Mouse (Mus musculus): ENCODE measurements around the gene Gm3448. TPM values are rescaled to one million over a fixed set of nuclear protein-coding genes. Genes with fewer than 3 reads are reported as not detected.
"Not testable (repeated sequence)": the region's sequence is repeated elsewhere in the genome, so short reads cannot be mapped to it uniquely, and the experiment has no call there.

Gene Gm3448
- polyA plus RNA-seq, 1 experiment from 2014 or later, result 5.4 TPM

- TF ChIP-seq EP300 (IDR thresholded peaks at IDR 0.05; ENCODE audit: low read depth) (no peak), CTCF (IDR thresholded peaks at IDR 0.05; ENCODE audit: low read depth) (peak; percentile 79)
- WGBS (ENCODE audit: insufficient replicate concordance), result 44% methylated on average over 13 of the region's 13 CpGs
- Histone ChIP-seq H3K4me1 (ENCODE audit: insufficient read depth) (peaks cover 12% of the 10 kb centered on the region; the same call in 1 of the 2 replicates), H3K4me2 (ENCODE audit: low read depth, low read length) (no peak overlapping the region), H3K36me3 (replicated peaks; ENCODE audit: insufficient read depth, low read length) (peaks cover 22% of the 10 kb centered on the region), H3K9ac (replicated peaks) (no peak overlapping the region), H3K9me3 (ENCODE audit: low read length) (no peaks in the 10 kb centered on the region), H3K27ac (ENCODE audit: low read depth) (no peak overlapping the region), H3K4me3 (ENCODE audit: low read depth, low read length) (no peak overlapping the region), H3K27me3 (ENCODE audit: insufficient read depth, low read length) (no peaks in the 10 kb centered on the region)
- DNase-seq, result peak; percentile 60
- ATAC-seq, result peak; percentile 46; the same call in 1 of the 2 replicates
Measured at GRCm38 (mm10) chr17:15065391-15066024, 24.2 kb upstream of the Gm3448 start.

GRCm38 (mm10) chr17:15060356-15060755 lies 19.0 kb upstream of the Gm3448 start:
- DNase-seq (no peak), ATAC-seq (no peak)
- WGBS (ENCODE audit: insufficient replicate concordance), result 83% methylated on average over 6 of the region's 6 CpGs
- peaks cover 52% of the 10 kb centered on the region for H3K36me3 ChIP-seq (replicated peaks; ENCODE audit: insufficient read depth, low read length)
- H3K4me2 ChIP-seq (ENCODE audit: low read depth, low read length), result no peak overlapping the region
- no peak overlapping the region for H3K9ac ChIP-seq (replicated peaks)
- no peak overlapping the region for H3K27ac ChIP-seq (ENCODE audit: low read depth)
- H3K9me3 ChIP-seq (ENCODE audit: low read length), result no peaks in the 10 kb centered on the region
- no peaks in the 10 kb centered on the region for H3K4me1 ChIP-seq (ENCODE audit: insufficient read depth)
- H3K27me3 ChIP-seq (ENCODE audit: insufficient read depth, low read length), result no peaks in the 10 kb centered on the region
- no peak overlapping the region for H3K4me3 ChIP-seq (ENCODE audit: low read depth, low read length)
- TF ChIP-seq CTCF (IDR thresholded peaks at IDR 0.05; ENCODE audit: low read depth) (no peak), EP300 (IDR thresholded peaks at IDR 0.05; ENCODE audit: low read depth) (no peak)

GRCm38 (mm10) chr17:15059646-15060045 lies 18.3 kb upstream of the Gm3448 start:
- Histone ChIP-seq H3K9me3 (ENCODE audit: low read length) (no peaks in the 10 kb centered on the region), H3K27me3 (ENCODE audit: insufficient read depth, low read length) (no peaks in the 10 kb centered on the region), H3K27ac (ENCODE audit: low read depth) (no peak overlapping the region), H3K36me3 (replicated peaks; ENCODE audit: insufficient read depth, low read length) (peaks cover 49% of the 10 kb centered on the region), H3K4me1 (ENCODE audit: insufficient read depth) (no peaks in the 10 kb centered on the region), H3K9ac (replicated peaks) (no peak overlapping the region), H3K4me3 (ENCODE audit: low read depth, low read length) (no peak overlapping the region), H3K4me2 (ENCODE audit: low read depth, low read length) (no peak overlapping the region)
- no peak for ATAC-seq
- no peak for DNase-seq
- 93% methylated on average over 14 of the region's 14 CpGs for WGBS (ENCODE audit: insufficient replicate concordance)
- no peak for TF ChIP-seq EP300 (IDR thresholded peaks at IDR 0.05; ENCODE audit: low read depth)
- TF ChIP-seq CTCF (IDR thresholded peaks at IDR 0.05; ENCODE audit: low read depth), result no peak

- no peak overlapping the region for H3K9ac ChIP-seq (replicated peaks)
- H3K9me3 ChIP-seq (ENCODE audit: low read length), result no peaks in the 10 kb centered on the region
- 71% methylated on average over 5 of the region's 5 CpGs for WGBS (ENCODE audit: insufficient replicate concordance)
- DNase-seq (no peak), ATAC-seq (peak; percentile 20; the same call in 1 of the 2 replicates)
- no peak overlapping the region for H3K27ac ChIP-seq (ENCODE audit: low read depth)
- no peaks in the 10 kb centered on the region for H3K27me3 ChIP-seq (ENCODE audit: insufficient read depth, low read length)
- H3K4me2 ChIP-seq (ENCODE audit: low read depth, low read length), result no peak overlapping the region
- H3K36me3 ChIP-seq (replicated peaks; ENCODE audit: insufficient read depth, low read length), result peaks cover 48% of the 10 kb centered on the region
- H3K4me1 ChIP-seq (ENCODE audit: insufficient read depth), result no peaks in the 10 kb centered on the region
- no peak overlapping the region for H3K4me3 ChIP-seq (ENCODE audit: low read depth, low read length)
- TF ChIP-seq CTCF (IDR thresholded peaks at IDR 0.05; ENCODE audit: low read depth) (no peak), EP300 (IDR thresholded peaks at IDR 0.05; ENCODE audit: low read depth) (no peak)
Measured at GRCm38 (mm10) chr17:15058161-15058591, 16.8 kb upstream of the Gm3448 start.

GRCm38 (mm10) chr17:15055925-15056324 lies 14.6 kb upstream of the Gm3448 start:
- H3K36me3 ChIP-seq (replicated peaks; ENCODE audit: insufficient read depth, low read length), result peaks cover 33% of the 10 kb centered on the region
- H3K4me2 ChIP-seq (ENCODE audit: low read depth, low read length), result no peak overlapping the region
- no peaks in the 10 kb centered on the region for H3K9me3 ChIP-seq (ENCODE audit: low read length)
- DNase-seq, result no peak
- no peak overlapping the region for H3K27ac ChIP-seq (ENCODE audit: low read depth)
- H3K4me3 ChIP-seq (ENCODE audit: low read depth, low read length), result no peak overlapping the region
- no peak for ATAC-seq
- no peaks in the 10 kb centered on the region for H3K27me3 ChIP-seq (ENCODE audit: insufficient read depth, low read length)
- 71% methylated on average over 4 of the region's 4 CpGs for WGBS (ENCODE audit: insufficient replicate concordance)
- no peak overlapping the region for H3K9ac ChIP-seq (replicated peaks)
- no peaks in the 10 kb centered on the region for H3K4me1 ChIP-seq (ENCODE audit: insufficient read depth)
- TF ChIP-seq CTCF (IDR thresholded peaks at IDR 0.05; ENCODE audit: low read depth), result no peak
- TF ChIP-seq EP300 (IDR thresholded peaks at IDR 0.05; ENCODE audit: low read depth), result no peak

- ATAC-seq, result not testable (repeated sequence)
Measured at GRCm38 (mm10) chr17:15053829-15054200, 12.5 kb upstream of the Gm3448 start.

GRCm38 (mm10) chr17:15053183-15053828 lies 12.0 kb upstream of the Gm3448 start:
- DNase-seq; H3K4me3 ChIP-seq (ENCODE audit: low read depth, low read length); H3K27me3 ChIP-seq (ENCODE audit: insufficient read depth, low read length); H3K9me3 ChIP-seq (ENCODE audit: low read length); H3K9ac ChIP-seq (replicated peaks); H3K4me1 ChIP-seq (ENCODE audit: insufficient read depth); H3K27ac ChIP-seq (ENCODE audit: low read depth); H3K4me2 ChIP-seq (ENCODE audit: low read depth, low read length): not testable (repeated sequence)
- peak; percentile 72 for ATAC-seq
- H3K36me3 ChIP-seq (replicated peaks; ENCODE audit: insufficient read depth, low read length), result peaks cover 11% of the 10 kb centered on the region
- WGBS (ENCODE audit: insufficient replicate concordance), result 87% methylated on average over 5 of the region's 8 CpGs

More at GRCm38 (mm10) chr17:15053829-15054200, 12.5 kb upstream of the Gm3448 start:
- not testable (repeated sequence) for H3K4me3 ChIP-seq (ENCODE audit: low read depth, low read length); H3K9me3 ChIP-seq (ENCODE audit: low read length); DNase-seq; H3K4me2 ChIP-seq (ENCODE audit: low read depth, low read length); H3K27me3 ChIP-seq (ENCODE audit: insufficient read depth, low read length); H3K4me1 ChIP-seq (ENCODE audit: insufficient read depth); H3K9ac ChIP-seq (replicated peaks); H3K27ac ChIP-seq (ENCODE audit: low read depth)
- H3K36me3 ChIP-seq (replicated peaks; ENCODE audit: insufficient read depth, low read length), result peaks cover 14% of the 10 kb centered on the region
- 88% methylated on average over 12 of the region's 13 CpGs for WGBS (ENCODE audit: insufficient replicate concordance)

GRCm38 (mm10) chr17:15052766-15053165 lies 11.4 kb upstream of the Gm3448 start:
- H3K9ac ChIP-seq (replicated peaks); ATAC-seq; H3K4me1 ChIP-seq (ENCODE audit: insufficient read depth); DNase-seq; H3K27ac ChIP-seq (ENCODE audit: low read depth); H3K4me2 ChIP-seq (ENCODE audit: low read depth, low read length); H3K9me3 ChIP-seq (ENCODE audit: low read length); H3K4me3 ChIP-seq (ENCODE audit: low read depth, low read length); H3K27me3 ChIP-seq (ENCODE audit: insufficient read depth, low read length): not testable (repeated sequence)
- peaks cover 10% of the 10 kb centered on the region for H3K36me3 ChIP-seq (replicated peaks; ENCODE audit: insufficient read depth, low read length)
- 78% methylated on average over 1 of the region's 1 CpGs for WGBS (ENCODE audit: insufficient replicate concordance)

GRCm38 (mm10) chr17:15050338-15050737 lies 9.0 kb upstream of the Gm3448 start:
- not testable (repeated sequence) for H3K27ac ChIP-seq (ENCODE audit: low read depth); H3K9me3 ChIP-seq (ENCODE audit: low read length); H3K4me1 ChIP-seq (ENCODE audit: insufficient read depth); H3K9ac ChIP-seq (replicated peaks); H3K4me3 ChIP-seq (ENCODE audit: low read depth, low read length); DNase-seq; H3K27me3 ChIP-seq (ENCODE audit: insufficient read depth, low read length); H3K4me2 ChIP-seq (ENCODE audit: low read depth, low read length); H3K36me3 ChIP-seq (replicated peaks; ENCODE audit: insufficient read depth, low read length)
- ATAC-seq, result peak; percentile 76
- no CpG with 5 or more reads among the region's 1 CpGs for WGBS (ENCODE audit: insufficient replicate concordance)
